Mouse (Mus musculus): Measurements from ENCODE around the gene Nkapl. TPM values are rescaled to one million over a fixed set of nuclear protein-coding genes. Genes with fewer than 3 reads are reported as not detected.

Nkapl gene
- polyA plus RNA-seq, 1 experiment = 32.4 TPM

GRCm38 (mm10) chr13:21447856-21448614 lies 20.3 kb downstream of the Nkapl start:
- H3K27ac ChIP-seq (ENCODE audit: control insufficient read depth, insufficient read depth, low read depth, low read length) = no peak overlapping the region

DNA sequence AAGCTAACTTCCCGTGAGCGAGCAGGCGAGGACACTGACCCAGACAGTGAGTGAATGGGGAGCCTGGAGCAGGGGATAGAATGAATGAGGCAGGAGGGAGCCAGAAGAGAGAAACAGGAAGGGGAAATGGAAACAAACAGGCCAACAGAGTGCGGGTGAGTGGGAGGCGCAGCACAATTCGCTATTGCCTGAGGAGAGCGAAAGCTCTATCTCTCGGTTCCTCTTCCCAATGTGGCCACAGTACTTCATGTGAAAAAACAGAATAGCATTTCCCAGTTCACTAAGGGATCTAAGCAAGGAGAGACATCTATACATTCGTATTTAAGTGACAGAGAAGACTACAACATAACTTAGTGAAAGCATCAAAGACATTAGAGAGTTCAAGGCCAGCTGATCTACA lies 21.5 kb downstream of the Nkapl start:
- Histone ChIP-seq H3K4me1 (ENCODE audit: control insufficient read depth, insufficient read depth, low read length) (no peaks in the 10 kb centered on the region), H3K4me3 (ENCODE audit: control insufficient read depth, low read depth, low read length) (no peak overlapping the region), H3K27me3 (ENCODE audit: control insufficient read depth, insufficient read depth, low read length) (no peaks in the 10 kb centered on the region), H3K36me3 (ENCODE audit: control insufficient read depth, insufficient read depth, low read length) (peaks cover 7% of the 10 kb centered on the region), H3K27ac (ENCODE audit: control insufficient read depth, insufficient read depth, low read depth, low read length) (no peak overlapping the region)
- TF ChIP-seq CTCF (IDR thresholded peaks at IDR 0.05; ENCODE audit: control insufficient read depth, insufficient read depth, insufficient replicate concordance, low read depth, low read length) = no peak
- no peak for TF ChIP-seq POLR2A (IDR thresholded peaks at IDR 0.05; ENCODE audit: control insufficient read depth, low read depth, low read length)

More at GRCm38 (mm10) chr13:21447856-21448614, 20.3 kb downstream of the Nkapl start:
- H3K4me3 ChIP-seq (ENCODE audit: control insufficient read depth, low read depth, low read length) = no peak overlapping the region
- H3K4me1 ChIP-seq (ENCODE audit: control insufficient read depth, insufficient read depth, low read length) = no peaks in the 10 kb centered on the region
- no peaks in the 10 kb centered on the region for H3K27me3 ChIP-seq (ENCODE audit: control insufficient read depth, insufficient read depth, low read length)
- H3K36me3 ChIP-seq (ENCODE audit: control insufficient read depth, insufficient read depth, low read length) = peaks cover 7% of the 10 kb centered on the region
- TF ChIP-seq CTCF (IDR thresholded peaks at IDR 0.05; ENCODE audit: control insufficient read depth, insufficient read depth, insufficient replicate concordance, low read depth, low read length) (no peak), POLR2A (IDR thresholded peaks at IDR 0.05; ENCODE audit: control insufficient read depth, low read depth, low read length) (no peak)

DNA sequence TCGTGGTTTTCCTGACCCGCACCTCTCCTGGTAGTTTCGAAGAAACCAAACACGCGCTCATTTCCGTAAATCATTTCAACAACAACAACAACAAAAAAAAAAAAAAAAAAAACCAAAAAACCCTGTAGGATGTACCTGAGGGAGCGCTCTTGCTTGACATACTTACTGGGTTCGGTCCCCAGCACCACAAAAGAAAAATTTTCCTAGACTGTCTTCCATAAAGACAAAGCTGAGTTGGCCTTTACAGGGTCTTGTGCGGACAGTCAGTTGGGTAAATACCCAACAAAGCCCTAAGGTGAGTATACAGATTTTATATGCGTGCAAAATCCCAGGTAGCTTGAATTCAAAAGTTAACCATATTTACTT lies 27.1 kb downstream of the Nkapl start:
- H3K27ac ChIP-seq (ENCODE audit: control insufficient read depth, insufficient read depth, low read depth, low read length) = peak overlapping the region; percentile 90
- H3K36me3 ChIP-seq (ENCODE audit: control insufficient read depth, insufficient read depth, low read length) = peaks cover 7% of the 10 kb centered on the region
- no peaks in the 10 kb centered on the region for H3K27me3 ChIP-seq (ENCODE audit: control insufficient read depth, insufficient read depth, low read length)
- H3K4me1 ChIP-seq (ENCODE audit: control insufficient read depth, insufficient read depth, low read length) = no peaks in the 10 kb centered on the region
- peak overlapping the region; percentile 99 for H3K4me3 ChIP-seq (ENCODE audit: control insufficient read depth, low read depth, low read length)
- TF ChIP-seq POLR2A (IDR thresholded peaks at IDR 0.05; ENCODE audit: control insufficient read depth, low read depth, low read length) (no peak), CTCF (IDR thresholded peaks at IDR 0.05; ENCODE audit: control insufficient read depth, insufficient read depth, insufficient replicate concordance, low read depth, low read length) (no peak)

GRCm38 (mm10) chr13:21440503-21441206 lies 27.7 kb downstream of the Nkapl start, which contains the start of gene Pgbd1:
Pgbd1 (minus strand) TSS chr13:21441058.
- Histone ChIP-seq H3K27ac (ENCODE audit: control insufficient read depth, insufficient read depth, low read depth, low read length) (peak within 1 kb of the TSS; percentile 90), H3K27me3 (ENCODE audit: control insufficient read depth, insufficient read depth, low read length) (no peaks in the 10 kb centered on the region), H3K4me3 (ENCODE audit: control insufficient read depth, low read depth, low read length) (peak within 1 kb of the TSS; percentile 99), H3K36me3 (ENCODE audit: control insufficient read depth, insufficient read depth, low read length) (peaks cover 7% of the 10 kb centered on the region), H3K4me1 (ENCODE audit: control insufficient read depth, insufficient read depth, low read length) (no peaks in the 10 kb centered on the region)
- TF ChIP-seq CTCF (IDR thresholded peaks at IDR 0.05; ENCODE audit: control insufficient read depth, insufficient read depth, insufficient replicate concordance, low read depth, low read length) (no peak), POLR2A (IDR thresholded peaks at IDR 0.05; ENCODE audit: control insufficient read depth, low read depth, low read length) (peak; percentile 47; the same call in 1 of the 2 replicates)

DNA sequence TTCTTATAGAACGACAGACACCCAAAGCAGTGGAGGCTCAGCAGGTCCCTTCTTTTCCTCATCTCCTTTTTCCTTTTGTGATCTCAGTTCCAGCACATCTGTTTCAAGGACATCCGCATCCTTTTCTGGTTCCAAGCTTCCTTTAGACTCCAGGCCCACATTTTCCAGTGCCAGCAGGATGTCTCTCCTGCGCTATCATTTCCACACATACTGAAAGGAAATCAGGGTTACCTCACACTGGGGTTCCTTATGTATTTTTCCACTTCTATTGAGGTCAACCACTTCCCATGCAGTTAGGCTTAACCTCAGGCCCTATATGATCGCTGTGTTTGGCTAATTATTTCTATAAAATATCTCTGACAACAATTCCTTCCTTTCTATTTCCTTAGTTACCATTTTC lies 32.8 kb downstream of the Nkapl start:
- no peaks in the 10 kb centered on the region for H3K27me3 ChIP-seq (ENCODE audit: control insufficient read depth, insufficient read depth, low read length)
- no peak overlapping the region for H3K27ac ChIP-seq (ENCODE audit: control insufficient read depth, insufficient read depth, low read depth, low read length)
- H3K36me3 ChIP-seq (ENCODE audit: control insufficient read depth, insufficient read depth, low read length) = no peaks in the 10 kb centered on the region
- TF ChIP-seq CTCF (IDR thresholded peaks at IDR 0.05; ENCODE audit: control insufficient read depth, insufficient read depth, insufficient replicate concordance, low read depth, low read length) (no peak), POLR2A (IDR thresholded peaks at IDR 0.05; ENCODE audit: control insufficient read depth, low read depth, low read length) (no peak)
- H3K4me1 ChIP-seq (ENCODE audit: control insufficient read depth, insufficient read depth, low read length) = no peaks in the 10 kb centered on the region
- no peak overlapping the region for H3K4me3 ChIP-seq (ENCODE audit: control insufficient read depth, low read depth, low read length)

GRCm38 (mm10) chr13:21427631-21428030 lies 40.7 kb downstream of the Nkapl start:
- Histone ChIP-seq H3K27me3 (ENCODE audit: control insufficient read depth, insufficient read depth, low read length) (no peaks in the 10 kb centered on the region), H3K4me3 (ENCODE audit: control insufficient read depth, low read depth, low read length) (no peak overlapping the region), H3K36me3 (ENCODE audit: control insufficient read depth, insufficient read depth, low read length) (no peaks in the 10 kb centered on the region), H3K27ac (ENCODE audit: control insufficient read depth, insufficient read depth, low read depth, low read length) (no peak overlapping the region), H3K4me1 (ENCODE audit: control insufficient read depth, insufficient read depth, low read length) (no peaks in the 10 kb centered on the region)
- no peak for TF ChIP-seq POLR2A (IDR thresholded peaks at IDR 0.05; ENCODE audit: control insufficient read depth, low read depth, low read length)

DNA sequence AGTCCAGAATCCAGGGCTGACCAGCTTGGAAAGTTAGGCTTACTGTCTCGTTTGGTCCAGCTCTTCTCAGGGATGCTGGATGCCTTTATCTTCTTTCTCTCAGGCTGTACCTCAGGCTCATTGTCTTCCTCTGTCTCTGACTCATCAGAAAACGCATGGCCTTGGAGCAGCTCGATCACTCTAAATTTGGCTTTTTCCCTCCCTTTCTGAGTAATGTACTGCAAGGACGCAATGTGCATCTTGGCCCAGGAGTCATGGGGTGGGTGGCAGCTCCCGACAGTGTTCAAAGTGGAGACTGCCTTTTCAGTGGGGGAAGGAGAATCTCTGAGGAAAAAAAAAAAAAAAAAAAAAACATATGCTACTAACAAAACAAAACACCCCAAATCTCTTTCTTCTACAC lies 45.0 kb downstream of the Nkapl start:
- Histone ChIP-seq H3K4me1 (ENCODE audit: control insufficient read depth, insufficient read depth, low read length) (no peaks in the 10 kb centered on the region), H3K27ac (ENCODE audit: control insufficient read depth, insufficient read depth, low read depth, low read length) (no peak overlapping the region), H3K36me3 (ENCODE audit: control insufficient read depth, insufficient read depth, low read length) (no peaks in the 10 kb centered on the region; the same call in 1 of the 2 replicates), H3K27me3 (ENCODE audit: control insufficient read depth, insufficient read depth, low read length) (no peaks in the 10 kb centered on the region), H3K4me3 (ENCODE audit: control insufficient read depth, low read depth, low read length) (no peak overlapping the region)
- TF ChIP-seq CTCF (IDR thresholded peaks at IDR 0.05; ENCODE audit: control insufficient read depth, insufficient read depth, insufficient replicate concordance, low read depth, low read length) = no peak
- TF ChIP-seq POLR2A (IDR thresholded peaks at IDR 0.05; ENCODE audit: control insufficient read depth, low read depth, low read length) = no peak

Measured in testis, adult 2 months (tissue).